Mouse (Mus musculus): ENCODE measurements around the gene Scamp4. TPM values are rescaled to one million over a fixed set of nuclear protein-coding genes. Genes with fewer than 3 reads are reported as not detected.

Gene Scamp4
- polyA plus RNA-seq, 1 experiment from 2014 or later, result 71.6 TPM

GRCm38 (mm10) chr10:80663485-80664196, 61.0 kb downstream of the Scamp4 start:
- Histone ChIP-seq H3K4me2 (ENCODE audit: low read depth, low read length) (no peak overlapping the region), H3K4me3 (ENCODE audit: low read depth, low read length) (no peak overlapping the region), H3K36me3 (ENCODE audit: control insufficient read depth, insufficient read depth, low read length) (peaks cover 29% of the 10 kb centered on the region), H3K4me1 (ENCODE audit: control insufficient read depth, insufficient read depth, low read length) (no peaks in the 10 kb centered on the region), H3K27me3 (ENCODE audit: control insufficient read depth, insufficient read depth, low read length) (no peaks in the 10 kb centered on the region), H3K27ac (ENCODE audit: low read depth, low read length) (no peak overlapping the region), H3K9ac (replicated peaks; ENCODE audit: low read depth, low read length) (no peak overlapping the region), H3K9me3 (ENCODE audit: control insufficient read depth, low read length) (no peaks in the 10 kb centered on the region)
- 55% methylated on average over 5 of the region's 5 CpGs for WGBS
- no peak for ATAC-seq (ENCODE audit: low read depth)

- peaks cover 37% of the 10 kb centered on the region for H3K36me3 ChIP-seq (ENCODE audit: control insufficient read depth, insufficient read depth, low read length)
- no peaks in the 10 kb centered on the region for H3K27me3 ChIP-seq (ENCODE audit: control insufficient read depth, insufficient read depth, low read length)
- ATAC-seq (ENCODE audit: low read depth), result peak; percentile 3; the same call in 1 of the 2 replicates
- WGBS, result 44% methylated on average over 16 of the region's 16 CpGs
- no peaks in the 10 kb centered on the region for H3K4me1 ChIP-seq (ENCODE audit: control insufficient read depth, insufficient read depth, low read length)
- H3K9me3 ChIP-seq (ENCODE audit: control insufficient read depth, low read length), result no peaks in the 10 kb centered on the region
- H3K4me3 ChIP-seq (ENCODE audit: low read depth, low read length), result no peak overlapping the region
- no peak overlapping the region for H3K4me2 ChIP-seq (ENCODE audit: low read depth, low read length)
- H3K27ac ChIP-seq (ENCODE audit: low read depth, low read length), result no peak overlapping the region
- no peak overlapping the region for H3K9ac ChIP-seq (replicated peaks; ENCODE audit: low read depth, low read length)
Observed at GRCm38 (mm10) chr10:80664197-80665015, 61.7 kb downstream of the Scamp4 start.

GRCm38 (mm10) chr10:80665016-80665380, 62.3 kb downstream of the Scamp4 start:
- no peaks in the 10 kb centered on the region for H3K27me3 ChIP-seq (ENCODE audit: control insufficient read depth, insufficient read depth, low read length)
- no peak overlapping the region for H3K27ac ChIP-seq (ENCODE audit: low read depth, low read length)
- H3K36me3 ChIP-seq (ENCODE audit: control insufficient read depth, insufficient read depth, low read length), result peaks cover 42% of the 10 kb centered on the region
- no peak overlapping the region for H3K9ac ChIP-seq (replicated peaks; ENCODE audit: low read depth, low read length)
- no peak for ATAC-seq (ENCODE audit: low read depth)
- no peaks in the 10 kb centered on the region for H3K4me1 ChIP-seq (ENCODE audit: control insufficient read depth, insufficient read depth, low read length)
- no peak overlapping the region for H3K4me2 ChIP-seq (ENCODE audit: low read depth, low read length)
- no peaks in the 10 kb centered on the region for H3K9me3 ChIP-seq (ENCODE audit: control insufficient read depth, low read length)
- WGBS, result 22% methylated on average over 10 of the region's 10 CpGs
- no peak overlapping the region for H3K4me3 ChIP-seq (ENCODE audit: low read depth, low read length)

Small RNA genes within 50 kb of the gene (microRNA-seq; reads per million reads assigned to microRNA genes)
- not detected for gene Mir6912

Other genes with a start within 250 kb of the Scamp4 start
- gene Plk5, start 246.4 kb upstream of the Scamp4 start, polyA plus RNA-seq (2014; fragmentation: Nextera tagmentation; extraction: Ambion mirVana), result 2.4 and 3.4 TPM in 2 replicates
- gene Mex3d, start 215.2 kb upstream of the Scamp4 start, polyA plus RNA-seq (2014; fragmentation: Nextera tagmentation; extraction: Ambion mirVana), result 11.5 and 12.2 TPM in 2 replicates
- 162 and 166 TPM in 2 replicates for gene Mbd3, start 203.3 kb upstream of the Scamp4 start, polyA plus RNA-seq (2014; fragmentation: Nextera tagmentation; extraction: Ambion mirVana)
- gene Uqcr11, start 196.0 kb upstream of the Scamp4 start, polyA plus RNA-seq (2014; fragmentation: Nextera tagmentation; extraction: Ambion mirVana), result 674 and 791 TPM in 2 replicates
- 30.4 and 42.1 TPM in 2 replicates for gene Tcf3, start 169.2 kb upstream of the Scamp4 start, polyA plus RNA-seq (2014; fragmentation: Nextera tagmentation; extraction: Ambion mirVana)
- 1.4 and 1.5 TPM in 2 replicates for gene Onecut3, start 108.0 kb upstream of the Scamp4 start, polyA plus RNA-seq (2014; fragmentation: Nextera tagmentation; extraction: Ambion mirVana)
- 0.79 and 1.5 TPM in 2 replicates for gene Atp8b3, start 63.7 kb upstream of the Scamp4 start, polyA plus RNA-seq (2014; fragmentation: Nextera tagmentation; extraction: Ambion mirVana)
- gene Rexo1, start 41.3 kb upstream of the Scamp4 start, polyA plus RNA-seq (2014; fragmentation: Nextera tagmentation; extraction: Ambion mirVana), result 30.6 and 30.7 TPM in 2 replicates
- 3.5 and 4.8 TPM in 2 replicates for gene Klf16, start 25.6 kb upstream of the Scamp4 start, polyA plus RNA-seq (2014; fragmentation: Nextera tagmentation; extraction: Ambion mirVana)
- 144 and 155 TPM in 2 replicates for gene Abhd17a, start 12.5 kb upstream of the Scamp4 start, polyA plus RNA-seq (2014; fragmentation: Nextera tagmentation; extraction: Ambion mirVana)
- 5.5 and 6.7 TPM in 2 replicates for gene Adat3, start within 50 bp of the Scamp4 start, polyA plus RNA-seq (2014; fragmentation: Nextera tagmentation; extraction: Ambion mirVana)
- gene Gm49322, start 3.1 kb downstream of the Scamp4 start, polyA plus RNA-seq (2014; fragmentation: Nextera tagmentation; extraction: Ambion mirVana), result 0.96 and 0.98 TPM in 2 replicates
- gene Csnk1g2, start 20.0 kb downstream of the Scamp4 start, polyA plus RNA-seq (2014; fragmentation: Nextera tagmentation; extraction: Ambion mirVana), result 50.3 and 76.8 TPM in 2 replicates
- 75.0 and 79.7 TPM in 2 replicates for gene Btbd2, start 54.2 kb downstream of the Scamp4 start, polyA plus RNA-seq (2014; fragmentation: Nextera tagmentation; extraction: Ambion mirVana)
- gene Mknk2, start 75.2 kb downstream of the Scamp4 start, polyA plus RNA-seq (2014; fragmentation: Nextera tagmentation; extraction: Ambion mirVana), result 43.1 and 57.3 TPM in 2 replicates
- 42.0 and 48.6 TPM in 2 replicates for gene Mob3a, start 99.1 kb downstream of the Scamp4 start, polyA plus RNA-seq (2014; fragmentation: Nextera tagmentation; extraction: Ambion mirVana)
- 24.9 and 29.5 TPM in 2 replicates for gene Izumo4, start 99.3 kb downstream of the Scamp4 start, polyA plus RNA-seq (2014; fragmentation: Nextera tagmentation; extraction: Ambion mirVana)
- gene Ap3d1, start 139.4 kb downstream of the Scamp4 start, polyA plus RNA-seq (2014; fragmentation: Nextera tagmentation; extraction: Ambion mirVana), result 109 and 125 TPM in 2 replicates
- gene Dot1l, start 152.3 kb downstream of the Scamp4 start, polyA plus RNA-seq (2014; fragmentation: Nextera tagmentation; extraction: Ambion mirVana), result 23.6 and 27.3 TPM in 2 replicates
- 63.3 and 66.8 TPM in 2 replicates for gene Sf3a2, start 195.3 kb downstream of the Scamp4 start, polyA plus RNA-seq (2014; fragmentation: Nextera tagmentation; extraction: Ambion mirVana)
- gene Plekhj1, start 195.8 kb downstream of the Scamp4 start, polyA plus RNA-seq (2014; fragmentation: Nextera tagmentation; extraction: Ambion mirVana), result 126 and 127 TPM in 2 replicates
- 0.15 and 0.16 TPM in 2 replicates for gene Amh, start 202.4 kb downstream of the Scamp4 start, polyA plus RNA-seq (2014; fragmentation: Nextera tagmentation; extraction: Ambion mirVana)
- gene Jsrp1, start 210.6 kb downstream of the Scamp4 start, polyA plus RNA-seq (2014; fragmentation: Nextera tagmentation; extraction: Ambion mirVana), result 0.74 and 0.86 TPM in 2 replicates
- gene Oaz1, start 223.8 kb downstream of the Scamp4 start, polyA plus RNA-seq (2014; fragmentation: Nextera tagmentation; extraction: Ambion mirVana), result 1,177 and 1,236 TPM in 2 replicates
- gene Lingo3, start 241.2 kb downstream of the Scamp4 start, polyA plus RNA-seq (2014; fragmentation: Nextera tagmentation; extraction: Ambion mirVana), result 8.1 and 12.0 TPM in 2 replicates